Mouse (Mus musculus): ENCODE results near the gene Sergef. TPM values are rescaled to one million over a fixed set of nuclear protein-coding genes. Genes with fewer than 3 reads are reported as not detected.

Gene Sergef
- total RNA-seq, 4 experiments from 2014 or later = 47.2 to 59.9 (median 51.2) TPM

- DNase-seq (ENCODE audit: low spot score in 2 of 2) = no peak
Observed at GRCm38 (mm10) chr7:46542117-46542516, 97.5 kb downstream of the Sergef start.

GRCm38 (mm10) chr7:46540616-46541015, 99.0 kb downstream of the Sergef start:
- DNase-seq (ENCODE audit: low spot score in 2 of 2) = no peak

- no peak for DNase-seq (ENCODE audit: low spot score in 2 of 2)
Observed at GRCm38 (mm10) chr7:46536456-46537097, 103.0 kb downstream of the Sergef start.

GRCm38 (mm10) chr7:46535429-46535799, 104.2 kb downstream of the Sergef start:
- DNase-seq (ENCODE audit: low spot score in 2 of 2) = peak; percentile 62 to 66

GRCm38 (mm10) chr7:46534767-46535428, 104.7 kb downstream of the Sergef start:
- no peak for DNase-seq (ENCODE audit: low spot score in 2 of 2)

- no peak for DNase-seq (ENCODE audit: low spot score in 2 of 2)
Observed at GRCm38 (mm10) chr7:46533518-46533917, 106.1 kb downstream of the Sergef start.

- no peak for DNase-seq (ENCODE audit: low spot score in 2 of 2)
Observed at GRCm38 (mm10) chr7:46531345-46531744, 108.3 kb downstream of the Sergef start.

- no peak for DNase-seq (ENCODE audit: low spot score in 2 of 2)
Observed at GRCm38 (mm10) chr7:46529930-46530329, 109.7 kb downstream of the Sergef start.

GRCm38 (mm10) chr7:46529259-46529658, 110.3 kb downstream of the Sergef start:
- no peak for DNase-seq (ENCODE audit: low spot score in 2 of 2)

- no peak for DNase-seq (ENCODE audit: low spot score in 2 of 2)
Observed at GRCm38 (mm10) chr7:46526665-46527154, 112.9 kb downstream of the Sergef start.

- no peak for DNase-seq (ENCODE audit: low spot score in 2 of 2)
Observed at GRCm38 (mm10) chr7:46523215-46523614, 116.4 kb downstream of the Sergef start.

- DNase-seq (ENCODE audit: low spot score in 2 of 2) = no peak
Observed at GRCm38 (mm10) chr7:46521794-46522193, 117.8 kb downstream of the Sergef start.

GRCm38 (mm10) chr7:46519148-46519547, 120.5 kb downstream of the Sergef start:
- DNase-seq (ENCODE audit: low spot score in 2 of 2) = no peak

- DNase-seq (ENCODE audit: low spot score in 2 of 2) = no peak
Observed at GRCm38 (mm10) chr7:46517158-46517557, 122.4 kb downstream of the Sergef start.

GRCm38 (mm10) chr7:46515960-46516359, 123.6 kb downstream of the Sergef start:
- DNase-seq (ENCODE audit: low spot score in 2 of 2) = no peak

GRCm38 (mm10) chr7:46514981-46515380, 124.6 kb downstream of the Sergef start:
- DNase-seq (ENCODE audit: low spot score in 2 of 2) = no peak

GRCm38 (mm10) chr7:46513562-46513961, 126.0 kb downstream of the Sergef start:
- peak; percentile 50 to 58 for DNase-seq (ENCODE audit: low spot score in 2 of 2)

GRCm38 (mm10) chr7:46512792-46513191, 126.8 kb downstream of the Sergef start:
- DNase-seq (ENCODE audit: low spot score in 2 of 2) = no peak

GRCm38 (mm10) chr7:46510806-46511205, 128.8 kb downstream of the Sergef start:
- DNase-seq (ENCODE audit: low spot score in 2 of 2) = no peak

- peak; percentile 42 to 43 for DNase-seq (ENCODE audit: low spot score in 2 of 2)
Observed at GRCm38 (mm10) chr7:46509391-46510310, 130.0 kb downstream of the Sergef start.

- DNase-seq (ENCODE audit: low spot score in 2 of 2) = peak in 1 of 2 experiments; percentile 19
Observed at GRCm38 (mm10) chr7:46508590-46509318, 130.9 kb downstream of the Sergef start.

Data from layer of hippocampus, adult 8-10 months (tissue).